In genomic region chr4:44703686-44704368, GRCm38 (mm10) we compare ENCODE assay signal across 8 mouse cellular contexts. TPM values are rescaled to one million over a fixed set of nuclear protein-coding genes. Genes with fewer than 3 reads are reported as not detected.
DNase-seq lines count a peak whose midpoint lies in the region; ATAC-seq and TF ChIP-seq lines count a peak whose summit lies in the region.
"Had no signal": no experiment of that assay in that cellular context is flagged by ENCODE, and none has a peak within 500 bp of the region (broad histone marks: within the 10 kb centered on the region; RNA-seq: fewer than 3 reads in every experiment).

No protein-coding gene starts in this region.

- H3K9ac ChIP-seq in forebrain, embryonic 11.5 days (ENCODE audit: low read length): no peak overlapping the region
- no peak overlapping the region for H3K9ac ChIP-seq in intestine, postnatal 0 days (ENCODE audit: low read depth, low read length)
- no peak overlapping the region for H3K9ac ChIP-seq in stomach, embryonic 14.5 days (replicated peaks; ENCODE audit: low read depth, low read length)

- peaks cover 10% of the 10 kb centered on the region for H3K4me1 ChIP-seq in forebrain, embryonic 11.5 days (replicated peaks; ENCODE audit: control insufficient read depth, insufficient read depth, low read length)
- H3K4me1 ChIP-seq in intestine, postnatal 0 days (replicated peaks; ENCODE audit: control insufficient read depth, insufficient read depth, low read length): 0 out of 2 replicates have a peak, but pooled peaks cover 6% of the 10 kb centered on the region
- H3K4me1 ChIP-seq in stomach, embryonic 14.5 days (ENCODE audit: control insufficient read depth, insufficient read depth, low read length): peaks cover 3% of the 10 kb centered on the region

- WGBS in forebrain, embryonic 11.5 days: under 1% methylated on average over 58 of the region's 66 CpGs
- WGBS in intestine, postnatal 0 days: 1% methylated on average over 64 of the region's 66 CpGs
- WGBS in stomach, embryonic 14.5 days: under 1% methylated on average over 66 of the region's 66 CpGs

- H3K27ac ChIP-seq in forebrain, embryonic 11.5 days (ENCODE audit: low read depth, low read length): no peak overlapping the region
- H3K27ac ChIP-seq in intestine, postnatal 0 days (ENCODE audit: low read depth, low read length): no peak overlapping the region
- H3K27ac ChIP-seq in stomach, embryonic 14.5 days (ENCODE audit: low read length): no peak overlapping the region
- H3K27ac ChIP-seq: macrophage had no signal

- peak overlapping the region; percentile 72 for H3K4me2 ChIP-seq in forebrain, embryonic 11.5 days (ENCODE audit: low read depth, low read length, severe bottlenecking)
- H3K4me2 ChIP-seq in intestine, postnatal 0 days (replicated peaks; ENCODE audit: low read depth): peak overlapping the region; percentile 74
- peak overlapping the region; percentile 70 for H3K4me2 ChIP-seq in stomach, embryonic 14.5 days (replicated peaks; ENCODE audit: low read depth, low read length)

- no peaks in the 10 kb centered on the region for H3K36me3 ChIP-seq in forebrain, embryonic 11.5 days (ENCODE audit: control insufficient read depth, insufficient read depth, low read length)
- no peaks in the 10 kb centered on the region for H3K36me3 ChIP-seq in intestine, postnatal 0 days (ENCODE audit: control insufficient read depth, insufficient read depth)
- H3K36me3 ChIP-seq in stomach, embryonic 14.5 days (ENCODE audit: control insufficient read depth, insufficient read depth, low read length): no peaks in the 10 kb centered on the region

- H3K9me3 ChIP-seq in forebrain, embryonic 11.5 days (ENCODE audit: control insufficient read depth, low read length): no peaks in the 10 kb centered on the region
- H3K9me3 ChIP-seq in intestine, postnatal 0 days (ENCODE audit: control insufficient read depth): no peaks in the 10 kb centered on the region
- H3K9me3 ChIP-seq in stomach, embryonic 14.5 days (ENCODE audit: control insufficient read depth, low read depth, low read length): no peaks in the 10 kb centered on the region

- ATAC-seq in forebrain, embryonic 11.5 days (replicated peaks; ENCODE audit: low FRiP score): 0 out of 2 replicates have a peak, but pooled peaks have one; percentile 3
- ATAC-seq in intestine, postnatal 0 days: peak; percentile 34; the same call in 1 of the 2 replicates
- no peak; the same call in 1 of the 2 replicates for ATAC-seq in stomach, embryonic 14.5 days (ENCODE audit: insufficient number of reproducible peaks, insufficient read depth, low FRiP score, low read depth)

- peak overlapping the region; percentile 38 for H3K4me3 ChIP-seq in forebrain, embryonic 11.5 days (ENCODE audit: low read depth, low read length)
- peak overlapping the region; percentile 38 for H3K4me3 ChIP-seq in intestine, postnatal 0 days (ENCODE audit: low read depth, low read length)
- H3K4me3 ChIP-seq in stomach, embryonic 14.5 days (ENCODE audit: low read depth, low read length): peak overlapping the region; percentile 36

- H3K27me3 ChIP-seq in forebrain, embryonic 11.5 days (ENCODE audit: control insufficient read depth, insufficient read depth, low read length): peaks cover 87% of the 10 kb centered on the region
- H3K27me3 ChIP-seq in intestine, postnatal 0 days (replicated peaks; ENCODE audit: control insufficient read depth, insufficient read depth, low read length): peaks cover 97% of the 10 kb centered on the region
- peaks cover 71% of the 10 kb centered on the region for H3K27me3 ChIP-seq in stomach, embryonic 14.5 days (ENCODE audit: control insufficient read depth, insufficient read depth, low read length)

- peak; percentile 37 for DNase-seq in retina, embryonic 14.5 days (ENCODE audit: low spot score)
- DNase-seq in retina, postnatal 1 day: no peak
- DNase-seq in forebrain, embryonic 11.5 days (ENCODE audit: low spot score): peak; percentile 67
- DNase-seq in c-Kit-positive CD71-positive TER-119-positive erythroid progenitor cells, embryonic 14.5 days (ENCODE audit: low spot score): no peak
- DNase-seq in cerebellum, adult 9-10 months: no peak

- TF ChIP-seq CTCF in intestine, postnatal 0 days (IDR thresholded peaks at IDR 0.05; ENCODE audit: low read depth): no peak

RNA-seq across cellular contexts. Expression of gene Pax5, which starts 6.5 kb away (rescaled TPM):
- 0.11 and 0.43 TPM in 2 replicates for polyA plus RNA-seq in forebrain, embryonic 11.5 days (2014; fragmentation: Nextera tagmentation; extraction: Ambion mirVana)
- polyA plus RNA-seq in intestine, postnatal 0 days (2015; fragmentation: Nextera tagmentation; extraction: Ambion mirVana): 0.01 TPM in 1 of 2 replicates, not detected in the other
- polyA plus RNA-seq in stomach, embryonic 14.5 days (2014; fragmentation: Nextera tagmentation; extraction: Ambion mirVana): not detected in 2 replicates

RNA-seq across cellular contexts. Expression of gene Zcchc7, which starts 51.9 kb away (rescaled TPM):
- 20.7 and 24.3 TPM in 2 replicates for polyA plus RNA-seq in forebrain, embryonic 11.5 days (2014; fragmentation: Nextera tagmentation; extraction: Ambion mirVana)
- polyA plus RNA-seq in intestine, postnatal 0 days (2015; fragmentation: Nextera tagmentation; extraction: Ambion mirVana): 39.5 and 52.7 TPM in 2 replicates
- polyA plus RNA-seq in stomach, embryonic 14.5 days (2014; fragmentation: Nextera tagmentation; extraction: Ambion mirVana): 58.8 and 58.9 TPM in 2 replicates

Comparison
In these comparisons a context has a peak if more than half of its experiments do, and no peak if none do; other contexts are left out.
1. DNase-seq: peak in retina, embryonic 14.5 days (single experiment) and forebrain, embryonic 11.5 days (single experiment); none in retina, postnatal 1 day (single experiment), c-Kit-positive CD71-positive TER-119-positive erythroid progenitor cells, embryonic 14.5 days (single experiment) and cerebellum, adult 9-10 months (single experiment).
2. Peak in every context shown above with its lines, with median percentiles within 50 percentile points of each other: H3K4me2 ChIP-seq and H3K4me3 ChIP-seq.